Mouse (Mus musculus) urinary bladder, postnatal 14 days (tissue): ENCODE results near the gene Gpcpd1.
A peak's percentile ranks its signal among the peaks of the same experiment; 100 is the strongest.

Experiments
- DNase-seq: peaks from one replicate; pipeline ENCODE4 v3.0.0; 2021; ENCODE audit warnings: low spot score

The Gpcpd1 gene

DNA sequence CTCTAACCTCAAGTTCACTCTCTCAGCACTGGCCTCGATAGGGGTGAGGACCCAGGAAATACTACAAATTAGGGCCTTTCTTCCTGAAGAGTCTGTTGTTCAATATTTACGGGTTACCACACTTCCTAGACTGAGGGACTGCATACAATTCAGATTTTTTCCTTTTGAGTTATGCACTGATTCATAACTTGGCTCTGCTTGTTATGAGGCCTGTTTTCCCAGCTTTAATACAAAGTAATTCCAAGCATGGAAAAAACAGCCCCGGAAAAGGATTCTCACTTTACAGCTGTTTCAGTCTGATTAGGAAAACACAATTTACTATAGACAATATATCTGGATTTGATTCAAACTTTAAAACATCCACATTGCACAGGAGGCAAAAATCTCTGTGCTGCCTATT, 1.5 kb downstream of the Gpcpd1 start:
- DNase-seq = no peak

DNA sequence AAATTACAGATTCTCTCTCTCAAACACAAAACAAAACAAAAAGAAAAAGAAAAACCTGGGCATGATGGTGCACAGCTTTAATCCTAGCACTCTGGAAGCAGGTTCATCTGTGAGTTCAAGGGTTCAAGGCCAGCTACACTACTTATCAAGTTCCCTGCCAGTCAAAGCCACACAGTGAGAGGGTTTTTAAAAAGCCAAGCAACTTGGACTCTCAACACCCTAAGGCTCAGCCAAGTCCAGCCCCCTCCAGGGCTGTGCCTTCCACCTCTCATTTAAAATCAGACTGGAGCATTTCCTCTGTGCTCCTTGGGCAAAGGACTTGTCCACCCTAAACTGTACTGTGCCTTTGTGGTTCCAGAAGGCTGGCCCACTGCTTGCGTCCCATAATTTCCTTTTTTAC, 3.3 kb downstream of the Gpcpd1 start:
- DNase-seq = no peak

DNA sequence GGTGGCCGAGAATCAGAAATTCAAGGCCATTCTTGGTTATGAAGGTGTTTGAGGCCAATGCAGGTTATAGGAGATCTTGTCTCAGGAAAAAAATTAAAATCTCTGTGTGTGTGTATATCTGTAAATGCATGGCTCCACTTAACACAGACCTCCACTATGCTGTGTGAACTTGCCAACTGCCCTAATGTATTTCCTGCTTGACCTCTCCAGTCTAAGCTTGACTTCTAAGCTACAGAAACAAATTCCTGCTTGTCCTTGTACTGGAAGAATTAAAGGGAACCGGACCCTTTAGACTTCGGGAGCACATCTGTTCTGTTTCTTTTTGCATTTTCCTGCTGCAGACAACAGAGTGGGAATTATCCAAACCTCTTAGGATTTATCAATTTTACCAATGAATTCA, 4.4 kb downstream of the Gpcpd1 start:
- DNase-seq = no peak

DNA sequence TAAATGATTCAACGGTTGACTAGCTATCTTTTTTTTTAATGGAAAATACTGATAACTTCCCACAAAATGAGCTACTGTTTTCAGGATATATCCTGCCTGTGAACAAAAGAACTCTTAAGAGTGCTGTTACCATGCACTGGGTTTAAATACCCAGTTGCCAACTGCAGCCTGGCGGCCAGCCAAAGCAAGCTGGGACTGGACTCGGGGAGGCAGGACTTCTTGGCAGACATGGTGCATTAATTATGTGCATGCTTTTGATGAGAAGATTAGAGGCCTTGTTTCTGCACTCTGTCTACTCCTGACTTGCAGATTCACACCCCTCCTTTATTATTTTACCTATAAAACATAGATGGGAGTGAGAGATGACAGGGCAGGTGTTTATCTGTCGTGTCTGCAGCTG, 5.3 kb downstream of the Gpcpd1 start:
- DNase-seq = peak; percentile 81

DNA sequence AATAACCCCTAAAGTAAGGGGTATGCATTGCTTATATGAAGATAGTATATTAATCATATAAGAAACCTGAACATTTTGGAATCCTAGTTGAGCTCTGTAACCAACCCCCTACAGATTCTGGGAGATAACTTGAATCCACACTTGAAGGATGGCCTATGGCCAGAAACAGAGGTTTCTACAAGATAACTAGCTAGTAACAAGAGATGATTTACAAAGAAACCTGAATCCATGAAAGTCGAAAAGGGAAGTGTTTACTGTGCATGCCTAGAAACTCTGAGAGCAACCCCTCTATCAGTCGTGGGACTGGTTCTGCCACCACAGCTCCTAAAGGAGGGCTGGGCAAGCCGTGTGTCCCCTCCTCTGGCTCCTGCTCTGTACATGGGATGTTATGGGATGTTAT, 7.8 kb downstream of the Gpcpd1 start:
- no peak for DNase-seq

DNA sequence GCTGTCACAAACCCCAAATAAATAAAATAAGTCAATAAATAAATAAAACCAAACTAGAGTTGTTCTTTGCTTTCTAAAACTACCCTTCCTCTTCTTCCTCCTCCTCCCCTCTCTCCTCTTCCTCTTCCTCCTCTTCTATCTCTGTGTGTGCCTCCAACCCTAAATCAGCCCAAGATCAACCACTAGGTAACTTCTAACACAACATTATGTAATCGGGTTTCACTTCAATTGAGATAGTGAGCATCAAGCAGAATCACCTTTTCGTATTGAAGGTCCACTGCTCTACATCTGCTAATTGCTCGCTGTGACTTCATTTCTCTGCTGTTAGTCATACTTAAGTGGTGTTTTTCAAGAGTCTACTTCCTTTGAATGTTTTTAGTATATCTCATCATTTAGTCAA, 8.8 kb downstream of the Gpcpd1 start:
- DNase-seq = no peak

DNA sequence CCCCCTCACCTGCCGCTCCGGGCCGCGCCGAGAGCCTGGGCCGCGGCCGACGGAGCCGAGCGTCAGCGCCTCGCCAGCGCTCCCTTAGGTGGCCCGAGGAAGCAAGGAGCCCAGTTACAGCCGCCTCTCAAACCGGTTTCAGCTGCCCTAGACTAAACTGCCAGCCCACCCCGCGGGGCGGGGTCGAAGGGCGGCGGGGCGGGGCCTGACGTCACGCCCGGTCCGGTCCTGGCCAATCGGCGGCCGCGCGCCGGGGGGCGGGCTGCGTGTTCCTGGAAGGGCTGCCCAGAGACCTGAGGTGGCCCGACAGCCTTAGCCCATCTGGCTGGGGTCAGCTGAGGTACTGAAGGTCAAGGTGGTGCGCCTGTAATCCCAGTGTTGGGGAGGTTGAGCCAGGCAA, 9.5 kb downstream of the Gpcpd1 start:
- peak; percentile 96 for DNase-seq

DNA sequence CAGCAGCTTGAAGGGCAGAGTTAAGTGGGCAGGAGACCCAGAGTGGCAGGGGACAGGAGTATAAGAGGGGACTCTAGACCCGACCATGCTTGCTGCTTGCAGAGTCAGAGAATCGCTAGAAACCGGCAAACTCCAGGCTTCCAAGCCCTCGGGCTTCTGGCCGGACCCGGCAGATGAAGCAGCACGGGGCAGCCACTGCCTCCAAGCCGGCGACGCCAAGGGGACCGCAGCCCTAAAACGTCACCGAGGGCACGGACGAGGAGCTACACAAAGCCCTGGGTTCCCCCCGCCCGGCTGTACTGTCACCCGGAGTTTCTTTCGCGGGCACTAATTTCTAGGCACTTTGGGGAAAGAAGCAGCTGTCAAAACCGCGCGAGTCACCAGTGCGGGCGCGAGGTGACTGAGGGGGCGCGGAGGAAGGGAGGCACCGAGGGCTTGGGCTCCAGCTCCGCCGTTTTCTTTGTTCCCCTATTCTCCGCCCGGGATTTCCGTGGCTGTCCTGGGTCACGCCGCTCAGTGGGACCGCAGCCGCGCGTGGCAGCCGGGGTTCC, 10.0 kb downstream of the Gpcpd1 start:
- peak; percentile 46 for DNase-seq

DNA sequence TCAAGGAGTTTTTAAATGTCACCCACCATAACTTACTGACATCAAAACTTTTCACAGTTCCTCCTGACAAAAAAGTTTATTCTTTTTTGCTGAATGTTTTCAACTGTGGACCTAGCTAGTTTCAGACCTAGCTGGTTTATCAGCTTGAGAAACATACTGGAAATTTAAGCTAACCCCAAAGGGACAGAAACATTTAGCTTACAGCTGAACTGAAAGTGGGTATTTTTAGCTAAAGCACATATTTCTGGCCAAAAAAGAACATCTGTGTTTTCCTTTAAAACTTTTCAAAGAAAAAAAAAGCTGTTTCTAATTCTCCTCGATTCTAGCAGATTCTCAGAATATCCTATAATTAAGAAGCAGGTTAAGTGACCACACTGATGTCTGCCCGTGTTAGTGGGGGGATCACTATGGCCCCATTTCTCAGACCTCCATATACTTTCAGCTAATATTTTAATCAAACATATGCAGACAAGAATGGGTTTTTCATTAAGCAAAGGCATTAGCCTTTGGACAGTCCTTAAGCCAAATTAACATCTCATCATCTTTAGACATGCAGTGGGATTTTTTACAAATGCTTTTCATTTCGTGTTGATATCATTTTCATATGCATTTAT, 10.9 kb downstream of the Gpcpd1 start:
- DNase-seq = no peak

DNA sequence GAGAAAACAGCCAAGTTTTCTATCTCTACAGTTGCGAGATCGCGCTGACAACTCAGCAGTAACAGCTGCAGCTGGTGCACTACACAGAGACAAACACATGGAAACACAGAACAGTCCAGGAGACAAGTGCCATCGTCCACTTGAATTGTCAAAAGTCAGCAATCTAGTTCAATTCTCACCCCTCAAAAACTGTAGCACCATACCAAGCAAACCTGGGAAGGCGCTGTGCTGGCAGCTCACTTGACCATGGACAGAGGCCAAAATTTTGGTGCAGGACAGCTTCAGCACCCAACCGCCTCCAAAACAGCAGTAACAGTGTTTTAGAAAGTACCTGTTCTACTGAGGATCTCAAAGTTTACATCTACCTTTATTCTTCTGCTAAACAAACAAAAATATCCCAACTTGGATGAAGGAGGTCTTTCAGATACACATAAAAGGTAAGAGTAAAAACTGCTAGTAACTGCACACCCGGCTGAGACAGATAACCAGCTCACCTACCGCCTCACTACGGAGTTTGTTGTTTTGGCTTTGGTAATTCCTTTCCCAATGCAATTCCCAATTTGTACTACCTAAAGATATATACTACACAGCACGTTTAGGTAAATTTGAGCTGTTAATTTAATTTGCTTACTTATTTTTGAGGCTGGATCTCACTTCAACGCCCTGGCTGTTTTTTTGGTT, 11.6 kb downstream of the Gpcpd1 start:
- DNase-seq = peak; percentile 40

DNA sequence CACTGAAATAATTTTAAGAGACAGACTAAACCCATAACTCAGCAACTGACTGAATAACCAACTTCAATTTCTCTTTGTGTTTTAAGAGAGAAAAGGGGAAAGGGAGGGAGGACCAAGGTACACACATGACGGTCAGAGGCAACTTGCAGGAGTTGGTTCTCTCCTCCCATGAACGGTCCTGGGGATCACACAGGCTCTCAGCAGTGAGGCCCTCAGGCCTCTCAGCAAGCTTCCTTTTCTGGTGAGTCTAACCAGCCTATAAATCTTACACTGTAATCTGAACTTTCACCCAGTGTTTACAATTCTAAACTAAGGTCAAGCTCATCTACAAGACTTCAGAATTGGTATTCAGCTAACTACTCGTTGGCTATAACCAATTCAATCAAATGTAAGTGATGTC, 12.3 kb downstream of the Gpcpd1 start:
- DNase-seq = no peak

DNA sequence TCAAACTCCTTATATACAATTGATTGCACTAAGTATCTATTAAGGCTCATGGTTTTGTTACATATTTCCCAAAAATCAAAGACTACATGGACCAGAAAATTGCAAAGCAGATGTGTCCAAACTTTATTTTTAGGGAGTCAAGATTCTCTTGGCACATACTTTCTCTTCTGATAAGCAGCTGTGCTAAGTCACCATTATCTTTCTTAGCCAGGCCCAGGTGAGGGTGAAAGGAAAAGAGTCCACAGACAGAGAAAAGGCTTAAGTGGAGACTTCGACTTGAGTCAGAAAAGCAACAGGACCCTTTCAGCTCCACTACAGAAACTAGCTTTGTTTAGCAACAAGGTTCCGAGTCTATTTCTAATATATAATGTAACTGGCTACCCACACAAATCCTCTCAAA, 14.2 kb downstream of the Gpcpd1 start:
- no peak for DNase-seq

DNA sequence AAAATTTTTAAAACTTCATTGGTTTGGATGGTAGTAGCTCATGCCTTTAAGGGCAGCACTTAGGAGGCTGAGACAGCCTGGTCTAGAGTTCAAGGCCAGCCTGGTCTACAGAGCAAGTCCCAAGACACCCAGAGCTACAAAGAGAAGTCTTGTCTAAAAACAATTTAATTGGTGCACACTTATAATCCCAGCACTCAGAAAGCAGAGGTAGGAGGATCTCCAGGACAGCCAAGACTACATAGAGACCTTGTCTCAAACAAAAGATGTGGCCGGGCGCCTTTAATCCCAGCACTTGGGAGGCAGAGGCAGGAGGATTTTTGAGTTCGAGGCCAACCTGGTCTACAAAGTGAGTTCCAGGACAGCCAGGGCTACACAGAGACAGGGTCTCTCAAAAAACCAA, 14.9 kb downstream of the Gpcpd1 start:
- DNase-seq = no peak

DNA sequence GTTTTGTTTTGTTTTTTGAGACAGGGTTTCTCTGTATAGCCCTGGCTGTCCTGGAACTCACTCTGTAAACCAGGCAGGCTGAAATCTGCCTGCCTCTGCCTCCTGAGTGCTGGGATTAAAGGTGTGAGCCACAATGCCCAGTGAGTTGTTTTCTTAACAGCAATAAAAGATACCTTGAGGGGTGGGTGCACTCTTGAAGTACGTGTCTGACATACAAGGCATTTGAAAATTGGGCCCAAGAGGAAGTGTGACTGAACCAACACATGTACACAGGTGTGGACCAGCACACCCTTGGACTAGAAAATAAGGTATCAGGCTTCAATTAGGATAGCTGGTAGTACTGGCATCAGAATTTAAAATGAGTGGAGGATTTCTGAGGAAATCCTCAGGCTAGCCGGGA, 16.2 kb downstream of the Gpcpd1 start:
- DNase-seq = no peak

DNA sequence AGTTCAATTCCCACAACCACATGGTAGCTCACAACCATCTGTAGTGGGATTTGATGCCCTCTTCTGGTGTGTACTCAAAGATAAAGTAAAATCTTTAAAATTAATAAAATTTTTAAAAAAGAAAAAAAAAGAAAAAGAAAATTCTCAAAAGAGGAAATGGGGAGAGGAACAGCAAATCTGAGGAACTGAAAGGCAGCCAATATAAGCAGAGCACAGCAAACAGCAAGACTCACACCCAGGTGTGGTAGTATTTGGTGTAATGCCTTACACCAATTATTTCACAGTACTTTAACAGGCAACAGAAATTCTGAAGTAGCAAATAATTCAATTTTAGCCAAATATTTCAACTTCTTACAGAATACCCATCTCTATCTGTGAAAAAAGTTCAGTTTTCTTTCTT, 16.7 kb downstream of the Gpcpd1 start:
- DNase-seq = no peak

DNA sequence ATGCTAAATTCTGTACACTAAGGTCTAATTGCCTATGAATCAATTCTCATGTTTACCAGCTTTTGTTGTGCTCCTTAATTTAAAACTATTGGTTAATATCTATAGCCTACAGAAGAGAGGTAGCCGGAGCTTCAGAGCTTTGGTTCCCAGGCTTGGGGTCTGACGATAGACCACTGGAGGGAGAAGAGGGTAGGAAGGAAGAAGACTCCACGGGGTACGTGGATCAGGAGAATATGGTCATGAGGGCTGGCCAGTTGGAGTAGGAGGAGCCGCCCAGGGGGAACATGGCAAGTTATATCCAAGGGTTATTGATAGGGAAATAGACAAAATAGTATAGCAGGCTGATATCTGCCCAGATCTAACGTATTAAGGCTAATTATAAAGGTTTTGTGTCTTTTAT, 17.8 kb downstream of the Gpcpd1 start:
- no peak for DNase-seq

DNA sequence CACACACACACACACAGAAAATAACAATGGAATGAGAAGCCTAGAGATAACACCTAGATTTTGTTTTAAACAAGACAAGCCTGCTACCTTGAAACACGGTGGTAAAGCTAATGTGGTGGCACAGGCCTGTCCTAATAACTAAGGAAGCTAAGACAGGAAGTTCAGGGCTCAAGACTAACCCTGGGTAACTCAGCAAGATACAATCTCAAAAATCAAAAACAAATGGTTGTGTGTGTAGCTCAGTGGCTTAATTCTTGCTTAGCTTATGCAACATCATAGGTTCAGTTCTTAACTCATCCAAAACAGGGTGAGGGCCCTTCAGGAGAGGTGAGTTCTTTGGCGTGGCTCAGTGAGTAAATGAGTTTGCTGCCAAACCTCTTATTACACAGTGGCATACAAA, 20.1 kb downstream of the Gpcpd1 start:
- no peak for DNase-seq

DNA sequence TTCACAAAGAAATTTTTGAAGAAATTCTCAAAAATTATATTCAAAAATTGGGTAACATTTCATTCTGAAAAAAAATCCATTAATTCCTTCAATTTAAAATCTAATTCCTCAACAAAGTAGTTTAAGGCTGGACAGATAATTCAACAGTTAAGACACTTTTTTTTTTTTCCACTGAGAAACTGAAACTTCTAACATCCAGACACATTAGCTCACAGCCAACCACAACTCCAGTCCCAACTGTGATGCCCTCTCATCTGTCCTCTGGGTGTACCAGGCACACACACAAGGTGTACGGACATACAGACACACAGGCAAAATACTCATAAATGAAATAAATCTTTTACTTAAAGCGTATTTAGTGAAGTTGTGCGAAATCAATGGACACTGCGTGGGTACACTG, 25.7 kb downstream of the Gpcpd1 start:
- no peak for DNase-seq

DNA sequence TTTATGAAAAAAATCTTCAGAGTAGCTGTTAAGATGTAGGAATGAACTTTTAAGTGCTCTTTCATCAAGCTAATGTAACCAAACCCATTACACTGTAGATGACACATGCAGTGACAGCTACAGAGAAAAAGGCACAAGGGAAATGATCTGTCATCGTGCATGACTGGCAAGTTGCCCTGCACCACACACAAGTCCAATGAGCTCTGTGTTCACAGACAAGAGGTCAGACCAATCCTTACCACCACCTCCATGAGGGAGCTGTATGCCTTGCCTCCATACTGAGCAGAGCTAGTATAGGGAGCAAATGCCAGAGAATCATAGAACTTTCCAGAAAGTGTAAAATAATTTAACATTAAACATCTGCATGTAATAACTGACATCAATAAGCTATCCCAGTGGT, 59.7 kb downstream of the Gpcpd1 start:
- DNase-seq = no peak

DNA sequence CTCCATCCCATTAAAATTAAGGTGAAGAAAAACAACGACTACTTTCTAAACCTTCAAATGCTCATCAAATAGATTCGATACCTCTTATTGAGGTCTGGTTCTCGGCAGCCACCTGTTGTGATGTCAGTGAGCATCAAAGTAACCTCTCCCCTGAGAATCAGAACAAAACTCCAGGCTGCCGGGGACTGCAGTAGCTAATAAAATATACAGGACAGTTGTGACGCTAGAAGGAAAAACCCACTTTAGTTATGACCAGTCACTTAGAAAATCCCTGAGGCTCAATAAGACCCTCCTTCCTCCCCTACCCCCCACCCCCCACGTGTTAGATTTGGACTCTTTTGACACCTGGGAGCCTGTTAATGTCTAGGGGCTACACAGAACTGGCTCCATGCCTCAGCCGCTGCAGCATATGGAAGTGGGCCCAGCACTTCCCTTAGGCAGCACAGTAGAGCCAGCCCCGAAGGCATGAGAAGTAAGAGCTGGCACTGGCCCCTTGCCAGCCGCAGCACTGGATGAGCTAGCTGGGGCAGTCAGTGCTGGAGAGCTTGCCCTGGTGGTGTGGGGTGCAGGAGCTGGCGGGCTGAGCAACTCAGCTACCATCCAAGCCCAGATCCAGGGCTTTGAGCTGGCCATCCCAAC, 60.5 kb downstream of the Gpcpd1 start:
- DNase-seq = peak; percentile 43

DNA sequence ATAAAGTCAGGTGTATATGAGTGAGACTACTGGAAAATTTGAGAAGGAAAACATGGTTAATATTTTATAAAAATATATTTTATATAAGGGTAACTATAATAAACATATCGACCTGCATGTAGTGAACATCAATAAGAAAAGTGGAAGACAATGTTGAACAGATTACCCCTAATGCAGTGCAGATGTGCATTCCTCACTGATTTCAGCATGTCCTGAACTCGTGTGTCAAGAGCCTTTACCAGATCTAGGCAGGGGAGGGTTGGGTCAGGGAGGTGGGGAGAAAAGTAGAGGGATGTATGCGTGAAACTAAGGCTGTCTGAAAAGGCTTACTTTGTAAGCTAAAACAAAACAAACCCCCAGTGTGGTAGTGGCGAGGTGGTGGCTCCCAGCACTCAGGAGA, 61.4 kb downstream of the Gpcpd1 start:
- no peak for DNase-seq

DNA sequence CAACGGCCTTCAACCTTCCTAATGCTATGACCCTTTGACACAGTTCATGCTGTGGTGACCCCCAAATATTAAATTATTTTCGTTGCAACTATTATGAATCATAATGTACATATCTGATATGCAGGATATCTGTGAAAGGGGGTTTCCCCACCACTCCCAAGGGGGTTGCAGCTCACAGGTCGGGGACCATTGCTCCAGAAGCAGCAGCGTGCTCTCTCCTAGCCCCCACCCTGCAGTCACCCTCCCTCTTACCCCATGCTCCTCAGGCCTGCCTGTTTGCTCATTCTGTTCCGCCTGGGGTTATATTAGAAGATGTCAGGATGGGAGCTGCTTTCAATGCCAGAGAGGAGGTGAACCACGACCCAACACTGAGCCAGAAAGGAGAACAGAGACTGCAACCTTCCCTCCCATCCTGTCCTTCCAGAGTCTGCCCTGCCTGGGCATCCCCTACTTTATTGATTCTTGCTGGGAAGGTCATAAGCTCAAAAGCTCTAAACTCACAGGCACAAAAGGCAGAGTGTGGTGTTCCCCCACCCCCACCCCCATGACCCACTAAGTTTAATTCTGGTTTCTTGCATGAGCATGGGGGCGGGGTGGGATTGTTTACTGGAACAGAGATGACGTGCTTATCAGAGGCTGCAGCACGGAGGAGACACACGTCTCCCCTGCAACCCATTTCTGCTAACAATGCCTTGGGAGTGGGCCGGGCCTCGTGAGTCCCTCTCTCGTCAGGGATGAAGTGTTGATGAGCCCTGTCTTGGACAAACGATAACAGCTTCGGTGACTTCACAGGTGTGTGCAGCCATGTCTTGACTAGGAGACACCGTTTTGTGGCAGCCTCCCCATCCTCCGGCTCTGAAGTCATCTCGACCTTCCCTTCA, 69.3 kb downstream of the Gpcpd1 start:
- DNase-seq = no peak
